Mouse (Mus musculus) cortical plate, adult 2 months (tissue): Measurements from ENCODE around the gene Pawr.

Experiments used
- CTCF ChIP-seq: fragments of 200-500 bp; IDR thresholded peaks from 2 replicates; pipeline ENCODE4 v1.5.1; 2011; ENCODE audit warnings: mild to moderate bottlenecking, control low read depth, low read length; ENCODE audit not compliant: insufficient read depth; ENCODE audit errors: extremely low read depth
- POLR2A ChIP-seq: fragments of 200-500 bp; IDR thresholded peaks from 2 replicates; pipeline ENCODE4 v1.6.1; 2011; ENCODE audit warnings: mild to moderate bottlenecking, low read length, control low read depth; ENCODE audit not compliant: insufficient read depth; ENCODE audit errors: extremely low read depth

DNA sequence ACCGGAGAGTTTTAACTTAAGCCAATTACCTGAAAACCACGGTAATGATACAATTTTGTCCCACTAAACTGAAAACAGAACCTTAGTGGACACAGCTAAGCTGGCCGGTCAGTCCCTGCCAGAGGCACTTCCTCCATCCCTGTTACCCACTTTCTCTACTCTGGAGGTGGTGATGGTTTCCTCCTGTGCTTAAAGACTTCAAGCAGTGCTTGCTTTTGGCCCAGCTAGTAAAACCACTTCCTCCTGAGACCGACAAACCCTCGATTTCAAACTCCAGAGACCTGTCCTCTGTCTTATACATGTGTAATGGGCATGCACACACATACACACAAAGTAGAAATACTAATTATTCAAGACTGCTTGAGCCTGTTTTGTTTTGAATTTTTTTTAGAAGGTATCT lies 85.5 kb downstream of the Pawr start:
- no peak for TF ChIP-seq POLR2A
- no peak for TF ChIP-seq CTCF
